Mouse (Mus musculus) liver, postnatal 0 days (tissue): ENCODE measurements around the gene Plcl2. TPM values are rescaled to one million over a fixed set of nuclear protein-coding genes. Genes with fewer than 3 reads are reported as not detected.

Experiments
- ATAC-seq: fragments of 200-750 bp; cut with Nextera tagmentation; 2 replicates; pipeline ENCODE4 v1.8.0; 2017; ENCODE audit warnings: mild to moderate bottlenecking, moderate library complexity
- DNase-seq: peaks from one replicate; pipeline ENCODE4 v3.0.0-alpha.2; 2016
- H3K27ac ChIP-seq: fragments of 300-500 bp; sonication (generic); 2 replicates; pipeline ENCODE4 v1.5.1; 2014; ENCODE audit warnings: antibody characterized with exemption, moderate library complexity, mild to moderate bottlenecking, low read depth
- H3K27me3 ChIP-seq: fragments of 300-500 bp; sonication (generic); 2 replicates; pipeline ENCODE4 v1.6.1; 2014; ENCODE audit warnings: low read length, control low read depth, mixed read lengths; ENCODE audit not compliant: insufficient read depth
- H3K36me3 ChIP-seq: fragments of 300-500 bp; sonication (generic); replicated peaks from 2 replicates; pipeline ENCODE4 v1.6.1; 2014; ENCODE audit warnings: mild to moderate bottlenecking, control low read depth, low read length, moderate library complexity, mixed read lengths; ENCODE audit not compliant: insufficient read depth
- H3K4me1 ChIP-seq: fragments of 300-500 bp; sonication (generic); 2 replicates; pipeline ENCODE4 v1.6.1; 2014; ENCODE audit warnings: antibody characterized with exemption, mild to moderate bottlenecking, control low read depth; ENCODE audit not compliant: insufficient read depth
- H3K4me2 ChIP-seq: fragments of 300-500 bp; sonication (generic); 2 replicates; pipeline ENCODE4 v1.6.1; 2014; ENCODE audit warnings: low read depth, mild to moderate bottlenecking, low read length, moderate library complexity, mixed read lengths
- H3K4me3 ChIP-seq: fragments of 300-500 bp; sonication (generic); 2 replicates; pipeline ENCODE4 v1.5.1; 2014; ENCODE audit warnings: low read depth, low read length
- H3K9ac ChIP-seq: fragments of 300-500 bp; sonication (generic); replicated peaks from 2 replicates; pipeline ENCODE4 v1.6.1; 2014; ENCODE audit warnings: mild to moderate bottlenecking, moderate library complexity
- H3K9me3 ChIP-seq: fragments of 300-500 bp; sonication (generic); 2 replicates; pipeline ENCODE4 v1.6.1; 2016; ENCODE audit warnings: mild to moderate bottlenecking, control low read depth, low read length, mixed read lengths
- CTCF ChIP-seq: sonication (generic); IDR thresholded peaks from 2 replicates; pipeline ENCODE4 v1.5.1; 2016; ENCODE audit warnings: antibody characterized with exemption, low read depth
- EP300 ChIP-seq: IDR thresholded peaks from 2 replicates; pipeline ENCODE4 v1.6.1; 2016; ENCODE audit warnings: antibody characterized with exemption, low read depth, mild to moderate bottlenecking
- WGBS: fragments of 180-500 bp; shearing (Covaris S2); extraction: QIAGEN DNeasy Blood & Tissue Kit; methylation state at CpG from one replicate; pipeline ENCODE4 v1.1.7; 2014; ENCODE audit not compliant: insufficient replicate concordance; 5-methylcytosine and 5-hydroxymethylcytosine counted together
- polyA plus RNA-seq: library from polyadenylated mRNA; unstranded; fragments of >200 nt; fragmentation: Nextera tagmentation; extraction: Ambion mirVana; gene quantifications from 2 replicates; pipeline ENCODE4 v1.2.1, GENCODE M21; 2015

The Plcl2 gene
- polyA plus RNA-seq, 1 experiment from 2014 or later, result 1.9 TPM

DNA sequence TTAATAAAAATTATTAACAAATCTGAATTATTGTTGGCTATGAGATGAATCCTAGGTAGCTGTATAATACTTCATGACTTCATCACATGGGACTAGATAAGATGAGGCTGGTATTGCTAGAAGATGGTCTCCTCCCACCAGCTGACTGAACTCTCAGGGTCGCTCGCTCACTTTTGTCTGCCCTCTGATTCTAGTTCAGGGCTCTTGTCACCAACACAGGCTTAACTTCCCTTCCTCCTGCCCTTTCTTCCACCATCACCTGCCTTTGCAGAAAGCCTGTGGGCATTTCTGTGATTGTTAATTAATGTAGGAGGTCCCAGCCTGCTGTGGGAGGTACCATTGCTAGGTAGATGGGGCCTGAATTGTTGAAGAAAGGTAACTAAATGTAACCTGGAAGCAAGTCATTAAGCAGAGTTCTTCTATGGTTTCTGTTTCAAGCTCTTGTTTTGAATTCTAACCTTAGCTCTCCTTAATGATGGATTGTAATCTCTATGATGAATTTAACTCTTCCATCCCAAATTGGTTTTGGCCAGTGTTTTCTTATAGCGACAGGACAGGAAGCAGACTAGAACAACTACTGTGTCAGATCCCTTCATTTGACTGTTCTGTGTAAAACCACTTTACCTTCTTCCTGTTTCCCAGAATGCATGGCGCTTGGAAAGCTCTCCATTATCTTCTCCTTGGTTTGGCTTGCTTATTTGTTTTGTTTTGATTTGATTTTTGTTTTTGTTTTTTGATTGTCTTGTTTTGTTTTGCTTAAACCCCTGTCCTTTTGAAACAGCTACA is 27.4 kb downstream of the Plcl2 start:
- H3K4me2 ChIP-seq, result no peak overlapping the region
- WGBS, result 75% methylated on average over 4 of the region's 4 CpGs

DNA sequence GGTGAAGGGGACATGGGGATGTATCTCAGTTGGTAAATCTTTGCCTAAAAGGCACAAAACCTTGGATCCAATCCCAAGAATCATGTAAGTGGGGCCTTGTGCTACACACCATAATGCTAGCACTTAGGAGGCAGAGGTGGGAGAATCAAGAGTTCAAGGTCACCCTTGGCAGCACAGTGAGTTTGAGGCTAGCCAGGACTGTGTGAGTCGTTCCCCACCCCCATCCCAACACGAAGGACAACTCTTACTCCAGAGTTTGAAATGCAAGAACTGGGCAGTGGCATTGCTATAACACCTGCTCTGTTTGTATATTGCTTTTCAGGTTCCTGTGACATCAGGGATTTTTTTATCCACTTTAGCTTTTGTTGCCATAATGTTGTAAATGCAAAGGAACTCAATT is 28.6 kb downstream of the Plcl2 start:
- 84% methylated on average over 2 of the region's 2 CpGs for WGBS
- TF ChIP-seq CTCF (no peak), EP300 (no peak)
- no peak overlapping the region for H3K9ac ChIP-seq

More for the DNA sequence above, 27.4 kb downstream of the Plcl2 start:
- no peaks in the 10 kb centered on the region for H3K27me3 ChIP-seq
- no peak overlapping the region for H3K4me3 ChIP-seq
- no peak overlapping the region for H3K9ac ChIP-seq
- H3K27ac ChIP-seq, result no peak overlapping the region
- no peaks in the 10 kb centered on the region for H3K9me3 ChIP-seq
- DNase-seq (no peak), ATAC-seq (no peak)
- TF ChIP-seq EP300, result no peak
- no peak for TF ChIP-seq CTCF
- H3K36me3 ChIP-seq, result no peaks in the 10 kb centered on the region
- H3K4me1 ChIP-seq, result no peaks in the 10 kb centered on the region

GRCm38 (mm10) chr17:50544860-50545259 is 35.7 kb downstream of the Plcl2 start:
- WGBS, result 53% methylated on average over 1 of the region's 1 CpGs
- DNase-seq (no peak), ATAC-seq (peak; percentile 88)
- Histone ChIP-seq H3K9me3 (peaks cover 7% of the 10 kb centered on the region), H3K27me3 (no peaks in the 10 kb centered on the region), H3K4me1 (no peaks in the 10 kb centered on the region), H3K4me2 (peak overlapping the region; percentile 31), H3K36me3 (0 out of 2 replicates have a peak, but pooled peaks cover 5% of the 10 kb centered on the region), H3K4me3 (no peak overlapping the region), H3K9ac (no peak overlapping the region), H3K27ac (peak overlapping the region; percentile 82)
- TF ChIP-seq CTCF (no peak), EP300 (no peak)

More for the DNA sequence above, 28.6 kb downstream of the Plcl2 start:
- ATAC-seq (no peak), DNase-seq (no peak)
- Histone ChIP-seq H3K27me3 (no peaks in the 10 kb centered on the region), H3K27ac (no peak overlapping the region), H3K4me2 (no peak overlapping the region), H3K9me3 (peaks cover 4% of the 10 kb centered on the region), H3K4me1 (no peaks in the 10 kb centered on the region), H3K36me3 (0 out of 2 replicates have a peak, but pooled peaks cover 4% of the 10 kb centered on the region), H3K4me3 (no peak overlapping the region)

- peak overlapping the region; percentile 82 for H3K27ac ChIP-seq
- 0 out of 2 replicates have a peak overlapping the region, but pooled peaks have one; percentile 35 for H3K9ac ChIP-seq
- H3K36me3 ChIP-seq, result 0 out of 2 replicates have a peak, but pooled peaks cover 5% of the 10 kb centered on the region
- DNase-seq (peak; percentile 37), ATAC-seq (peak; percentile 97)
- H3K4me2 ChIP-seq, result peak overlapping the region; percentile 31
- H3K4me1 ChIP-seq, result no peaks in the 10 kb centered on the region
- H3K4me3 ChIP-seq, result no peak overlapping the region
- WGBS, result 39% methylated on average over 6 of the region's 6 CpGs
- H3K27me3 ChIP-seq, result no peaks in the 10 kb centered on the region
- no peak for TF ChIP-seq CTCF
- TF ChIP-seq EP300, result no peak
- H3K9me3 ChIP-seq, result peaks cover 7% of the 10 kb centered on the region
Measured at GRCm38 (mm10) chr17:50545274-50545673, 36.1 kb downstream of the Plcl2 start.

GRCm38 (mm10) chr17:50552130-50552529 is 42.9 kb downstream of the Plcl2 start:
- no peaks in the 10 kb centered on the region for H3K36me3 ChIP-seq
- no peak overlapping the region for H3K4me3 ChIP-seq
- H3K9ac ChIP-seq, result no peak overlapping the region
- no peak for DNase-seq
- H3K27me3 ChIP-seq, result no peaks in the 10 kb centered on the region
- no peaks in the 10 kb centered on the region for H3K4me1 ChIP-seq
- H3K4me2 ChIP-seq, result no peak overlapping the region
- 58% methylated on average over 2 of the region's 2 CpGs for WGBS
- TF ChIP-seq EP300 (0 out of 2 replicates have a peak, but pooled peaks have one; percentile 23), CTCF (no peak)
- ATAC-seq, result peak; percentile 25; the same call in 1 of the 2 replicates
- H3K27ac ChIP-seq, result no peak overlapping the region
- H3K9me3 ChIP-seq, result no peaks in the 10 kb centered on the region

DNA sequence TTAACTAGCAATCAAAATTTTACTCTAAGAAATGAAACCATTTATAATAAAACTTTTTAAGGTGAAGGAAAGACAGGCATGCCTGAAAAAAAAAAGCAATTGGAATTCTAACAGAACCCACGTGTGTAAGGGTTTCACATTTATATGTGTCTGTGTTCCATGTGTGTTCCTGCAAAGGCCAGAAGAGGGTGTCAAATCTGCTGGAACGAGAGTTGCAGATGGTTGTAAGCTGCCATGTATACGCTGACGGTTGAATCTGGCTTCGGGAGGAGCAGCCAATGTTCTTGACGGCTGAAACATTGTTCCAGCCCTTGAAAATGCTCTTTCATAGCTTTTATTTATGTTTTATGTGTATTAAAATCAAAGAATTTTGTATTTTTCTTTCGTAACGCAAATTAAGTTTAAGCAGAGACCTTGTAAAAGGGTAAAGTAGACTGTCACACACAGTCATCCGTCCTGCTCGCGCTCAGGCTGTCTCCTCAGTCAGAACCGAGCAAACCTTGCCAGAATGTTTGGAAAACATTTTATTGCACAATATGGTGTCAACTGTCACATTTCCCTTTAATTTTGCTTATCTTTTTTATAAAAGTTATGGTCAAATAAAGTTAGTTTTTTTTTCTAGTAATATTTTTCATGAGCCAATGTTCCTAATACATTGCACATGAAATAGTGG is 48.5 kb downstream of the Plcl2 start:
- 0 out of 2 replicates have a peak, but pooled peaks have one; percentile 15 for TF ChIP-seq CTCF
- no peak for TF ChIP-seq EP300
- Histone ChIP-seq H3K4me3 (no peak overlapping the region), H3K27ac (no peak overlapping the region), H3K4me2 (no peak overlapping the region), H3K4me1 (no peaks in the 10 kb centered on the region), H3K27me3 (no peaks in the 10 kb centered on the region), H3K9me3 (no peaks in the 10 kb centered on the region), H3K9ac (no peak overlapping the region), H3K36me3 (no peaks in the 10 kb centered on the region)
- ATAC-seq, result no peak
- 83% methylated on average over 12 of the region's 12 CpGs for WGBS
- DNase-seq, result no peak
